Comparison of ENCODE assay signal across 11 mouse cellular contexts in the genomic region with DNA sequence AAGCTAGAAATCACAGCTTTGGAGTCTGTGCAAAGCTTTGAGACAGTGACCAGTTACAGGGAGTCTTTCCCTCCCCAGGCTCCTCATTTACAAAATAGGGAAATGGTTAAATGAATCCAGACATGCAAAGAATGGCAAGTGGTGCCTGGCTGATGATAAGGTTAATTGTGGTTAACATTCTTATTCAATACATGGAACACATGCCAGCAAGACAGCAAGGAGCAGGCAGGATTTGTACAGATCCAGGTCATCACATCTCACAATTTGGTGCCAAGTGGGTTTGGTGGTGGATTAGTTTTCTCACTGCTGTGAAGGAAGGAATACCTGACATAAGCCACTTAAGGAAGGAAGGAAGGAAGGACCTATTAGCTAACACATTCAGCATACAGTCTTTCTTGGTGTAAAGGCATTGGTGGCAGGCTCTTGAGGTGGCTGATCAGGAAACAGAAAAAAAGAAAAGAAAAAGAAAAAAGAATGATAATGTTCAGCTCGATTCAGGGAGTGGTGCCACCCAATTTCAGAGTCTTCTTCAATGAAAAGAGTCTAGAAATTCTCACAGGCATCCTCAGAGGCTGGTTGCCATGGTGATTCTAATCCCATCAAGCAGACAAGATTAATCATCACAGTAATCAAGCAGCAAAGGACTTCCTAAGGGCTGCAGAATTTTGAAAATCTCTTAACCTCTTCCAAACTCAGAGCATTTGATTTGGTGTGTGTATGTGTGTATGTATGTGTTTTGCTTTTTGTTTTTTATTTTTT. TPM values are rescaled to one million over a fixed set of nuclear protein-coding genes. Genes with fewer than 3 reads are reported as not detected.
DNase-seq lines count a peak whose midpoint lies in the region; ATAC-seq lines count a peak whose summit lies in the region.
"Had no signal": no experiment of that assay in that cellular context is flagged by ENCODE, and none has a peak within 500 bp of the region (broad histone marks: within the 10 kb centered on the region; RNA-seq: fewer than 3 reads in every experiment).

No protein-coding gene starts in this region.

- no peaks in the 10 kb centered on the region for H3K9me3 ChIP-seq in hindbrain, embryonic 11.5 days (ENCODE audit: control insufficient read depth, low read length)
- no peaks in the 10 kb centered on the region; the same call in 1 of the 2 replicates for H3K9me3 ChIP-seq in hindbrain, embryonic 10.5 days
- H3K9me3 ChIP-seq in hindbrain, embryonic 13.5 days: no peaks in the 10 kb centered on the region
- no peaks in the 10 kb centered on the region for H3K9me3 ChIP-seq in neural tube, embryonic 14.5 days (ENCODE audit: control insufficient read depth, low read length)
- H3K9me3 ChIP-seq in liver, embryonic 12.5 days (replicated peaks): no peaks in the 10 kb centered on the region

- no peak overlapping the region for H3K4me2 ChIP-seq in hindbrain, embryonic 11.5 days (replicated peaks; ENCODE audit: low read depth, low read length)
- H3K4me2 ChIP-seq in hindbrain, embryonic 13.5 days: no peak overlapping the region
- H3K4me2 ChIP-seq in neural tube, embryonic 14.5 days (ENCODE audit: low read depth, low read length): no peak overlapping the region
- H3K4me2 ChIP-seq in liver, embryonic 12.5 days: no peak overlapping the region

- 31% methylated on average over 1 of the region's 1 CpGs for WGBS in hindbrain, embryonic 11.5 days
- 31% methylated on average over 1 of the region's 1 CpGs for WGBS in hindbrain, embryonic 10.5 days
- WGBS in hindbrain, embryonic 13.5 days: 15% methylated on average over 1 of the region's 1 CpGs
- WGBS in neural tube, embryonic 14.5 days: 14% methylated on average over 1 of the region's 1 CpGs
- 29% methylated on average over 1 of the region's 1 CpGs for WGBS in liver, embryonic 12.5 days (ENCODE audit: insufficient replicate concordance)

- H3K27me3 ChIP-seq in hindbrain, embryonic 11.5 days (ENCODE audit: control insufficient read depth, insufficient read depth, low read length): no peaks in the 10 kb centered on the region
- no peaks in the 10 kb centered on the region for H3K27me3 ChIP-seq in hindbrain, embryonic 10.5 days (ENCODE audit: insufficient read depth, poor library complexity, severe bottlenecking)
- H3K27me3 ChIP-seq in hindbrain, embryonic 13.5 days: no peaks in the 10 kb centered on the region
- H3K27me3 ChIP-seq in neural tube, embryonic 14.5 days (ENCODE audit: control insufficient read depth, insufficient read depth, low read length): no peaks in the 10 kb centered on the region
- no peaks in the 10 kb centered on the region for H3K27me3 ChIP-seq in liver, embryonic 12.5 days (replicated peaks)

- H3K9ac ChIP-seq in hindbrain, embryonic 11.5 days (ENCODE audit: low read depth, low read length): no peak overlapping the region
- H3K9ac ChIP-seq in hindbrain, embryonic 13.5 days: peak overlapping the region; percentile 35; the same call in 1 of the 2 replicates
- no peak overlapping the region for H3K9ac ChIP-seq in neural tube, embryonic 14.5 days (replicated peaks; ENCODE audit: low read depth, low read length)
- no peak overlapping the region for H3K9ac ChIP-seq in liver, embryonic 12.5 days

- no peaks in the 10 kb centered on the region for H3K4me1 ChIP-seq in hindbrain, embryonic 11.5 days (replicated peaks; ENCODE audit: control insufficient read depth, insufficient read depth, low read length)
- peaks cover 19% of the 10 kb centered on the region for H3K4me1 ChIP-seq in hindbrain, embryonic 10.5 days (replicated peaks)
- H3K4me1 ChIP-seq in hindbrain, embryonic 13.5 days (replicated peaks): peaks cover 35% of the 10 kb centered on the region
- peaks cover 10% of the 10 kb centered on the region for H3K4me1 ChIP-seq in neural tube, embryonic 14.5 days (ENCODE audit: control insufficient read depth, insufficient read depth, low read length)
- H3K4me1 ChIP-seq in liver, embryonic 12.5 days: no peaks in the 10 kb centered on the region

- peak; percentile 35 for DNase-seq in hindbrain, embryonic 11.5 days (ENCODE audit: low spot score)
- no peak for DNase-seq in hindbrain, embryonic 10.5 days (ENCODE audit: low spot score)
- DNase-seq in embryo, embryonic 10.5 days (ENCODE audit: low spot score): peak; percentile 55
- no peak for DNase-seq in c-Kit-positive CD71-positive TER-119-positive erythroid progenitor cells, embryonic 14.5 days (ENCODE audit: low spot score)
- DNase-seq in cerebellum, postnatal 4 days (ENCODE audit: low spot score in 2 of 2): no peak
- DNase-seq: adrenal gland, adult 2 months had no signal

- H3K4me3 ChIP-seq in hindbrain, embryonic 11.5 days (ENCODE audit: low read depth, low read length): no peak overlapping the region
- no peak overlapping the region for H3K4me3 ChIP-seq in hindbrain, embryonic 10.5 days
- no peak overlapping the region for H3K4me3 ChIP-seq in hindbrain, embryonic 13.5 days
- no peak overlapping the region for H3K4me3 ChIP-seq in neural tube, embryonic 14.5 days (ENCODE audit: low read depth, low read length)
- no peak overlapping the region for H3K4me3 ChIP-seq in liver, embryonic 12.5 days

- peak overlapping the region; percentile 34; the same call in 1 of the 2 replicates for H3K27ac ChIP-seq in hindbrain, embryonic 11.5 days (ENCODE audit: low read depth, low read length)
- no peak overlapping the region for H3K27ac ChIP-seq in hindbrain, embryonic 10.5 days
- peak overlapping the region; percentile 92 for H3K27ac ChIP-seq in hindbrain, embryonic 13.5 days
- peak overlapping the region; percentile 63 for H3K27ac ChIP-seq in neural tube, embryonic 14.5 days (ENCODE audit: low read depth, low read length)
- H3K27ac ChIP-seq in liver, embryonic 12.5 days: no peak overlapping the region
- H3K27ac ChIP-seq: macrophage had no signal

- no peak for ATAC-seq in hindbrain, embryonic 11.5 days (ENCODE audit: low FRiP score)
- ATAC-seq in hindbrain, embryonic 13.5 days (ENCODE audit: low FRiP score): peak; percentile 57; the same call in 1 of the 2 replicates
- ATAC-seq in neural tube, embryonic 14.5 days (ENCODE audit: low read depth): no peak
- ATAC-seq in liver, embryonic 12.5 days: no peak
- ATAC-seq: inflammation-experienced regulatory T-cells, adult 6 months had no signal

- H3K36me3 ChIP-seq in hindbrain, embryonic 11.5 days (ENCODE audit: control insufficient read depth, insufficient read depth, low read length): no peaks in the 10 kb centered on the region
- H3K36me3 ChIP-seq in hindbrain, embryonic 10.5 days: peaks cover 23% of the 10 kb centered on the region
- no peaks in the 10 kb centered on the region for H3K36me3 ChIP-seq in hindbrain, embryonic 13.5 days
- H3K36me3 ChIP-seq in neural tube, embryonic 14.5 days (ENCODE audit: control insufficient read depth, insufficient read depth, low read length): no peaks in the 10 kb centered on the region
- H3K36me3 ChIP-seq in liver, embryonic 12.5 days: peaks cover 30% of the 10 kb centered on the region

RNA-seq across cellular contexts. Expression of a gene that starts 27.1 kb away (rescaled TPM):
- polyA plus RNA-seq in hindbrain, embryonic 11.5 days (2014; fragmentation: Nextera tagmentation; extraction: Ambion mirVana): 4.3 and 5.6 TPM in 2 replicates
- 7.2 and 7.8 TPM in 2 replicates for polyA plus RNA-seq in hindbrain, embryonic 10.5 days (2016; fragmentation: Nextera tagmentation; extraction: Ambion mirVana)
- polyA plus RNA-seq in hindbrain, embryonic 13.5 days (2015; fragmentation: Nextera tagmentation; extraction: Ambion mirVana): 3.2 and 3.3 TPM in 2 replicates
- polyA plus RNA-seq in neural tube, embryonic 14.5 days (2014; fragmentation: Nextera tagmentation; extraction: Ambion mirVana): 1.3 and 3.5 TPM in 2 replicates
- 5.5 TPM in 2 replicates for polyA plus RNA-seq in liver, embryonic 12.5 days (2016; fragmentation: Nextera tagmentation; extraction: Ambion mirVana)

Comparison
In these comparisons a context has a peak if more than half of its experiments do, and no peak if none do; other contexts are left out.
1. DNase-seq: peak in hindbrain, embryonic 11.5 days (single experiment) and embryo, embryonic 10.5 days (single experiment); none in hindbrain, embryonic 10.5 days (single experiment), c-Kit-positive CD71-positive TER-119-positive erythroid progenitor cells, embryonic 14.5 days (single experiment) and cerebellum, postnatal 4 days (0 of 2).
2. H3K27ac ChIP-seq: peak in hindbrain, embryonic 11.5 days (single experiment), hindbrain, embryonic 13.5 days (single experiment) and neural tube, embryonic 14.5 days (single experiment); none in hindbrain, embryonic 10.5 days (single experiment) and liver, embryonic 12.5 days (single experiment).